Mouse (Mus musculus): Measurements from ENCODE around the gene Fmr1nb.
"Not testable (repeated sequence)": the region's sequence is repeated elsewhere in the genome, so short reads cannot be mapped to it uniquely, and the experiment has no call there.

Gene Fmr1nb

GRCm38 (mm10) chrX:68761606-68762005, at the start of gene Fmr1nb:
TSS of gene Fmr1nb (plus strand) at chrX:68761839.
- no peak for DNase-seq (ENCODE audit: low read depth, low spot score)

GRCm38 (mm10) chrX:68736902-68737301, 24.7 kb upstream of the Fmr1nb start:
- DNase-seq (ENCODE audit: low read depth, low spot score), result no peak

GRCm38 (mm10) chrX:68740088-68740487, 21.6 kb upstream of the Fmr1nb start:
- no peak for DNase-seq (ENCODE audit: low read depth, low spot score)

- not testable (repeated sequence) for DNase-seq (ENCODE audit: low read depth, low spot score)
These were observed 58.8 kb downstream of the Fmr1nb start for GRCm38 (mm10) chrX:68820449-68820848.

- not testable (repeated sequence) for DNase-seq (ENCODE audit: low read depth, low spot score)
These were observed 59.4 kb downstream of the Fmr1nb start, which contains the start of gene Gm14698 for GRCm38 (mm10) chrX:68821059-68821458. TSS of gene Gm14698 (plus strand) at chrX:68821093.

- peak; percentile 8 for DNase-seq (ENCODE audit: low read depth, low spot score)
These were observed 78.2 kb downstream of the Fmr1nb start for GRCm38 (mm10) chrX:68839548-68840444.
